Comparison of ENCODE assay signal across 13 mouse cellular contexts in genomic region chr3:88228906-88229305, GRCm38 (mm10). TPM values are rescaled to one million over a fixed set of nuclear protein-coding genes. Genes with fewer than 3 reads are reported as not detected.
A peak's percentile ranks its signal among the peaks of the same experiment; 100 is the strongest.
DNase-seq lines count a peak whose midpoint lies in the region; ATAC-seq and TF ChIP-seq lines count a peak whose summit lies in the region.
"Had no signal": no experiment of that assay in that cellular context is flagged by ENCODE, and none has a peak within 500 bp of the region (broad histone marks: within the 10 kb centered on the region; RNA-seq: fewer than 3 reads in every experiment).

No protein-coding gene starts in this region.

- H3K4me2 ChIP-seq in hindbrain, embryonic 11.5 days (replicated peaks; ENCODE audit: low read depth, low read length): no peak overlapping the region
- peak overlapping the region; percentile 15 for H3K4me2 ChIP-seq in neural tube, embryonic 13.5 days
- H3K4me2 ChIP-seq: liver, embryonic 13.5 days had no signal

- no peaks in the 10 kb centered on the region for H3K9me3 ChIP-seq in hindbrain, embryonic 11.5 days (ENCODE audit: control insufficient read depth, low read length)
- H3K9me3 ChIP-seq in neural tube, embryonic 13.5 days: no peaks in the 10 kb centered on the region
- H3K9me3 ChIP-seq: liver, embryonic 13.5 days had no signal

- no peak for TF ChIP-seq CTCF in left cerebral cortex, adult 2 months (IDR thresholded peaks at IDR 0.05)

- no peak overlapping the region for H3K4me3 ChIP-seq in left cerebral cortex, adult 2 months
- H3K4me3 ChIP-seq in hindbrain, embryonic 11.5 days (ENCODE audit: low read depth, low read length): no peak overlapping the region
- H3K4me3 ChIP-seq in neural tube, embryonic 13.5 days: no peak overlapping the region
- H3K4me3 ChIP-seq: liver, embryonic 13.5 days had no signal

- DNase-seq in cerebellum, adult 11-12 months: peak; percentile 78
- DNase-seq in cerebellum, adult 11 months: no peak
- DNase-seq in left cerebral cortex, adult 2 months (ENCODE audit: extremely low spot score in 1 of 2, low spot score in 2 of 2): no peak
- DNase-seq in left cerebral cortex, postnatal 14 days (ENCODE audit: low spot score in 2 of 2): no peak
- DNase-seq in hindbrain, embryonic 11.5 days (ENCODE audit: low spot score): no peak
- DNase-seq in gastrocnemius, adult 8-10 months (ENCODE audit: low spot score in 2 of 2): no peak
- no peak for DNase-seq in thymus, postnatal 0 days (ENCODE audit: low spot score)
- DNase-seq: adrenal gland, postnatal 36 days; liver, embryonic 13.5 days had no signal

- no peaks in the 10 kb centered on the region; the same call in 1 of the 2 replicates for H3K27me3 ChIP-seq in hindbrain, embryonic 11.5 days (ENCODE audit: control insufficient read depth, insufficient read depth, low read length)
- H3K27me3 ChIP-seq in neural tube, embryonic 13.5 days: no peaks in the 10 kb centered on the region

- intact Hi-C loops in left cerebral cortex, adult 2 months (cut with DNase I): no loop called here
- intact Hi-C loops in left cerebral cortex, postnatal 14 days (cut with DNase I): no loop called here

- no peak overlapping the region for H3K9ac ChIP-seq in hindbrain, embryonic 11.5 days (ENCODE audit: low read depth, low read length)
- H3K9ac ChIP-seq in neural tube, embryonic 13.5 days: peak overlapping the region; percentile 53
- H3K9ac ChIP-seq: liver, embryonic 13.5 days had no signal

- H3K4me1 ChIP-seq in hindbrain, embryonic 11.5 days (replicated peaks; ENCODE audit: control insufficient read depth, insufficient read depth, low read length): peaks cover 48% of the 10 kb centered on the region
- H3K4me1 ChIP-seq in neural tube, embryonic 13.5 days (replicated peaks): peaks cover 100% of the 10 kb centered on the region
- H3K4me1 ChIP-seq: liver, embryonic 13.5 days had no signal

- no peaks in the 10 kb centered on the region for H3K36me3 ChIP-seq in hindbrain, embryonic 11.5 days (ENCODE audit: control insufficient read depth, insufficient read depth, low read length)
- H3K36me3 ChIP-seq in neural tube, embryonic 13.5 days: peaks cover 60% of the 10 kb centered on the region
- H3K36me3 ChIP-seq: liver, embryonic 13.5 days had no signal

- ATAC-seq in hindbrain, embryonic 11.5 days (ENCODE audit: low FRiP score): no peak
- no peak for ATAC-seq in neural tube, embryonic 13.5 days (ENCODE audit: low read depth)

- WGBS in hindbrain, embryonic 11.5 days: 44% methylated on average over 4 of the region's 4 CpGs
- 39% methylated on average over 4 of the region's 4 CpGs for WGBS in neural tube, embryonic 13.5 days

- H3K27ac ChIP-seq in left cerebral cortex, adult 2 months: peak overlapping the region; percentile 83
- peak overlapping the region; percentile 94 for H3K27ac ChIP-seq in hindbrain, embryonic 11.5 days (ENCODE audit: low read depth, low read length)
- H3K27ac ChIP-seq in neural tube, embryonic 13.5 days (replicated peaks): peak overlapping the region; percentile 98
- H3K27ac ChIP-seq: liver, embryonic 13.5 days had no signal

RNA-seq across cellular contexts. Expression of gene Rhbg, which starts 25.6 kb away (rescaled TPM):
- total RNA-seq in left cerebral cortex, adult 2 months (2021): not detected
- under 1 TPM in 1 of 2 experiments, not detected in 1; 0.18 TPM for total RNA-seq in left cerebral cortex, postnatal 14 days (2021)
- polyA plus RNA-seq in hindbrain, embryonic 11.5 days (2014; fragmentation: Nextera tagmentation; extraction: Ambion mirVana): 0.13 and 0.25 TPM in 2 replicates
- 0.15 and 0.67 TPM in 2 replicates for polyA plus RNA-seq in neural tube, embryonic 13.5 days (2015; fragmentation: Nextera tagmentation; extraction: Ambion mirVana)
- not detected for total RNA-seq in gastrocnemius, adult 8-10 months (2022)
- 0.58 and 0.66 TPM in 2 replicates for polyA plus RNA-seq in thymus, postnatal 0 days (2015; fragmentation: Nextera tagmentation; extraction: Ambion mirVana)
- total RNA-seq: left cerebral cortex, adult 18-20 months; MEL had no signal

RNA-seq across cellular contexts. Expression of gene Gm38392, which starts 58.1 kb away (rescaled TPM):
- under 1 TPM in 1 of 2 experiments, not detected in 1; 0.59 TPM for total RNA-seq in left cerebral cortex, adult 2 months (2021)
- under 1 TPM in 1 of 2 experiments, not detected in 1; 0.49 TPM for total RNA-seq in left cerebral cortex, postnatal 14 days (2021)
- 0.20 and 0.49 TPM in 2 replicates for polyA plus RNA-seq in hindbrain, embryonic 11.5 days (2014; fragmentation: Nextera tagmentation; extraction: Ambion mirVana)
- 0.23 and 0.33 TPM in 2 replicates for polyA plus RNA-seq in neural tube, embryonic 13.5 days (2015; fragmentation: Nextera tagmentation; extraction: Ambion mirVana)
- 1 to 10 TPM in 1 of 4 experiments, under 1 TPM in 3; 0.72 to 2.2 (median 0.81) TPM for total RNA-seq in gastrocnemius, adult 8-10 months (2022)
- polyA plus RNA-seq in thymus, postnatal 0 days (2015; fragmentation: Nextera tagmentation; extraction: Ambion mirVana): 0.33 TPM in 1 of 2 replicates, not detected in the other
- polyA plus RNA-seq: embryonic facial prominence, embryonic 11.5 days; liver, embryonic 13.5 days had no signal
